Mouse (Mus musculus) liver, embryonic 13.5 days (tissue): ENCODE data around the gene Fshr. TPM values are rescaled to one million over a fixed set of nuclear protein-coding genes. Genes with fewer than 3 reads are reported as not detected.

Experiments used
- ATAC-seq: fragments of 200-750 bp; cut with Nextera tagmentation; 2 replicates; pipeline ENCODE4 v1.8.0; 2017; ENCODE audit warnings: low read depth, mild to moderate bottlenecking, moderate number of reproducible peaks, moderate library complexity
- DNase-seq: peaks from one replicate; pipeline ENCODE4 v3.0.0; 2022
- H3K27ac ChIP-seq: fragments of 300-500 bp; sonication (generic); 2 replicates; pipeline ENCODE4 v1.5.1; 2015; ENCODE audit warnings: moderate library complexity, mild to moderate bottlenecking, inconsistent platforms
- H3K27me3 ChIP-seq: fragments of 300-500 bp; sonication (generic); 2 replicates; pipeline ENCODE4 v1.6.1; 2015; ENCODE audit warnings: mild to moderate bottlenecking, inconsistent platforms
- H3K36me3 ChIP-seq: fragments of 300-500 bp; sonication (generic); 2 replicates; pipeline ENCODE4 v1.6.1; 2015; ENCODE audit warnings: mild to moderate bottlenecking, inconsistent platforms
- H3K4me1 ChIP-seq: fragments of 300-500 bp; sonication (generic); replicated peaks from 2 replicates; pipeline ENCODE4 v1.6.1; 2015; ENCODE audit warnings: inconsistent platforms
- H3K4me2 ChIP-seq: fragments of 300-500 bp; sonication (generic); 2 replicates; pipeline ENCODE4 v1.6.1; 2015; ENCODE audit warnings: inconsistent platforms, mild to moderate bottlenecking, moderate library complexity
- H3K4me3 ChIP-seq: fragments of 300-500 bp; sonication (generic); replicated peaks from 2 replicates; pipeline ENCODE4 v1.5.1; 2015; ENCODE audit warnings: mild to moderate bottlenecking, inconsistent platforms
- H3K9ac ChIP-seq: fragments of 300-500 bp; sonication (generic); 2 replicates; pipeline ENCODE4 v1.6.1; 2015; ENCODE audit warnings: mild to moderate bottlenecking, inconsistent platforms
- H3K9me3 ChIP-seq: fragments of 300-500 bp; sonication (generic); replicated peaks from 2 replicates; pipeline ENCODE4 v1.6.1; 2016; ENCODE audit warnings: inconsistent platforms
- WGBS: fragments of 180-500 bp; shearing (Covaris S2); methylation state at CpG from one replicate; pipeline ENCODE4 v1.1.7; 2015; ENCODE audit not compliant: insufficient replicate concordance; 5-methylcytosine and 5-hydroxymethylcytosine counted together
- polyA plus RNA-seq: library from polyadenylated mRNA; unstranded; fragments of >200 nt; fragmentation: Nextera tagmentation; extraction: Ambion mirVana; gene quantifications from 2 replicates; pipeline ENCODE4 v1.2.1, GENCODE M21; 2015

Fshr gene
- polyA plus RNA-seq, 1 experiment from 2014 or later = not detected

GRCm38 (mm10) chr17:89032981-89033380 lies 167.5 kb downstream of the Fshr start:
- no peak overlapping the region for H3K4me3 ChIP-seq
- no peak for ATAC-seq
- 63% methylated on average over 2 of the region's 2 CpGs for WGBS
- no peaks in the 10 kb centered on the region; the same call in 1 of the 2 replicates for H3K9me3 ChIP-seq
- DNase-seq = no peak
- H3K27ac ChIP-seq = no peak overlapping the region
- H3K36me3 ChIP-seq = no peaks in the 10 kb centered on the region
- no peaks in the 10 kb centered on the region for H3K27me3 ChIP-seq
- H3K4me2 ChIP-seq = no peak overlapping the region
- no peak overlapping the region for H3K9ac ChIP-seq
- no peaks in the 10 kb centered on the region for H3K4me1 ChIP-seq

DNA sequence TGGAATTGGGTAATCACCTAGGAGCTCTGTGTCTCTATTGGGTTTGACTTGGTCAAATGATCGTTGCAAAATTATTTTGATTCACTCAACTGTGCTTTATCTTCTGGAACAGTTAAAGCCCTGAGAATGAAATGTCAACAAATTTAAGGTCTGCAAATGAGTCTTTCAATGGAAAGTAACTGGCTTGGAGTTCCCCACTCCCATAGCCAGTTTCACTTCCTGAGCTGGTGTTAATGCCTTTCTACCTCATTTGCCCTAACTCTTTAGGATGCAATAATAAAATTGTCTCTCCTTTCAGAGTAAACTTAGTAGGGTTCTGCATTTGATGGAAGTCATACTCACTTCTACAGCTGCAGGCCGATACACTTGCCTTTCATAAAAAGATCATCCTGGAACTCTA lies 181.0 kb downstream of the Fshr start:
- no peaks in the 10 kb centered on the region for H3K9me3 ChIP-seq
- H3K27ac ChIP-seq = no peak overlapping the region
- H3K9ac ChIP-seq = no peak overlapping the region
- no peaks in the 10 kb centered on the region for H3K4me1 ChIP-seq
- ATAC-seq (no peak), DNase-seq (no peak)
- H3K4me3 ChIP-seq = no peak overlapping the region
- 67% methylated on average over 2 of the region's 2 CpGs for WGBS
- H3K4me2 ChIP-seq = no peak overlapping the region
- H3K36me3 ChIP-seq = no peaks in the 10 kb centered on the region
- no peaks in the 10 kb centered on the region for H3K27me3 ChIP-seq

DNA sequence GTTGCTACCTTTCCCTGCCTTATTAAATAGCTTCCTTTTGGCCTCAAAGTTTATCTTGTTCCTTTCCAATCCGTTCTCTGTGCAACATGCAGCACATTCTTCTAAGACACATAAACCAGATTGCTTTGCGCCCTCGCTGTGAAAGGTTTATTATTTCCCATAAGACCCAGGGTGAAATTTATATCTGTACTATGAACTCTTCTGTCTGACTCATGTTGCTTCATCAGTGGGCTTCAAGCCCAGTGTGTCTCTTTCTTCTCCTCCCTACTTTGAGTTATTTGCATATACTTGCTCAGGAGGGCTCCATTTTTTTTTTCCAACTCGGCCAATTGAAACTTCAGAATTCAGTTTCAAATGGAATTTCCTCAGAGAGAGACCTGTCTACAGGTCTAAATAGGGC lies 183.5 kb downstream of the Fshr start:
- DNase-seq (no peak), ATAC-seq (no peak)
- H3K4me3 ChIP-seq = no peak overlapping the region
- no peaks in the 10 kb centered on the region for H3K36me3 ChIP-seq
- H3K4me1 ChIP-seq = no peaks in the 10 kb centered on the region
- no peaks in the 10 kb centered on the region for H3K9me3 ChIP-seq
- H3K9ac ChIP-seq = no peak overlapping the region
- H3K27me3 ChIP-seq = no peaks in the 10 kb centered on the region
- no peak overlapping the region for H3K27ac ChIP-seq
- WGBS = 64% methylated on average over 4 of the region's 4 CpGs
- H3K4me2 ChIP-seq = no peak overlapping the region

DNA sequence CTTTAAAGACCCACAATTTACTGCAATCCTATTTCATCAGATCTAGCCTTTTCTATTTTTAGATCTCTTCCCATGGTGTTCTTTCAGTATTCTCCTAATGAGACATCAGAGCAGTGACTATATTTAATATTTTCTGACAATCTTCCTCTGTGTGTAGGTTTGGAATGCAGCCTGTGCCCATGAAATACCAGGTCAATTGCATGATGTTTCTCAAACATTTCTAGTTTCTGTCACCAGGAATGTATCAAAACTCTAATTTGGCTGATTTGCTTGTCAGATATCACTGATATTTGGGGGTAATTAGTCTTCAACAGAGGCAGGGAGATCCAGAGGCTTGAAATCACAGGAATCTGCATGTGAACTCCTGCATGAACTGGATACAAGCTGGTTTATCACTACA lies 186.8 kb downstream of the Fshr start:
- Histone ChIP-seq H3K9me3 (no peaks in the 10 kb centered on the region), H3K27me3 (no peaks in the 10 kb centered on the region), H3K4me2 (no peak overlapping the region), H3K36me3 (no peaks in the 10 kb centered on the region), H3K4me1 (no peaks in the 10 kb centered on the region), H3K4me3 (no peak overlapping the region), H3K27ac (no peak overlapping the region), H3K9ac (no peak overlapping the region)
- DNase-seq (no peak), ATAC-seq (no peak)

DNA sequence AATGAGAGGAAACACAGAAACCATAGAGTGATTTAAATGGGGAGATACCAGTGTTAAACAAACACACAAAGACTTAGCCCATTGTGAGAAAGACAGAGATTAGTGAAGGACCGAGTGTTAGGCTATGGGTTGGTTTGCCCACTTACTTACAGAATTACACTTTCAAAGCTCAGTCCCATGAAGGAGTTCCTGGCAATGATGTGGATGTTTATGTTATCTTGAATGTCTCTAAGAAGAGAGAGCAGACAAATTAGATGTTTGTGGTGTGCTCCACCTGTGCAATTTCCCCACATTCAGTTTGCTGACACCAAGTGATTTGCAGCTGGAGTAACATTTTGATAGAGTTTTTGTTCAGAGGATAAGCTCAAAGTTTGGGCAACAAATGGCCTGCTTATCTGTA lies 191.4 kb downstream of the Fshr start:
- Histone ChIP-seq H3K4me1 (no peaks in the 10 kb centered on the region), H3K4me2 (no peak overlapping the region), H3K9ac (no peak overlapping the region), H3K4me3 (no peak overlapping the region), H3K9me3 (no peaks in the 10 kb centered on the region), H3K27me3 (no peaks in the 10 kb centered on the region), H3K36me3 (no peaks in the 10 kb centered on the region), H3K27ac (no peak overlapping the region)
- no peak for DNase-seq
- WGBS = 63% methylated on average over 1 of the region's 1 CpGs
- no peak for ATAC-seq

GRCm38 (mm10) chr17:89008680-89009079 lies 191.8 kb downstream of the Fshr start:
- ATAC-seq = no peak
- Histone ChIP-seq H3K9ac (no peak overlapping the region), H3K4me1 (no peaks in the 10 kb centered on the region), H3K4me3 (no peak overlapping the region), H3K4me2 (no peak overlapping the region), H3K27ac (no peak overlapping the region), H3K9me3 (no peaks in the 10 kb centered on the region), H3K36me3 (no peaks in the 10 kb centered on the region), H3K27me3 (no peaks in the 10 kb centered on the region)
- no peak for DNase-seq
- WGBS = 49% methylated on average over 7 of the region's 7 CpGs

DNA sequence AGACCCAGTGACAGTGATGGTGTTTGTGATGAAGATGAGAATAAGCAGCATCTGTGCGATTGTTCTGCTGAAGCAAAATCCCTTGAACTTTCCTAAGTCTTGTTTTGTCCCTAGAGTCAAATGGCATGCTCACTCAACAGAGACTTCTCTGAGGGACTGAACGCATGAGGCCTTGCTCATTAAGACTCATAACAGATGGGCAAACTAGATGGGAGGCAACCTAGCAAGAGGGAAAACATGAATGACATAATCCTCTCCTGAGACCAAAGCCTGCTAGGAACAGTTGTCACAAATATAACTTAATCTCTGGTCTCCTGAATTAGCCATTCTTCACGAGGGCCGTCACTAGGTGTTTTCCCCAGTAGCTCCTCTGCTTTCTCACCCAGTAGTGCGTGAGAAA lies 194.5 kb downstream of the Fshr start:
- DNase-seq (no peak), ATAC-seq (no peak)
- 67% methylated on average over 5 of the region's 5 CpGs for WGBS
- Histone ChIP-seq H3K4me2 (no peak overlapping the region), H3K4me1 (no peaks in the 10 kb centered on the region), H3K36me3 (no peaks in the 10 kb centered on the region), H3K4me3 (no peak overlapping the region), H3K27me3 (no peaks in the 10 kb centered on the region), H3K9ac (no peak overlapping the region), H3K9me3 (no peaks in the 10 kb centered on the region), H3K27ac (no peak overlapping the region)

- H3K27ac ChIP-seq = no peak overlapping the region
- no peaks in the 10 kb centered on the region for H3K4me1 ChIP-seq
- no peak overlapping the region for H3K4me2 ChIP-seq
- H3K9ac ChIP-seq = no peak overlapping the region
- no peak overlapping the region for H3K4me3 ChIP-seq
- DNase-seq (no peak), ATAC-seq (no peak)
- H3K9me3 ChIP-seq = no peaks in the 10 kb centered on the region
- H3K36me3 ChIP-seq = no peaks in the 10 kb centered on the region
- no peaks in the 10 kb centered on the region for H3K27me3 ChIP-seq
Measured at GRCm38 (mm10) chr17:88999907-89000306, 200.6 kb downstream of the Fshr start.

- H3K9me3 ChIP-seq = no peaks in the 10 kb centered on the region
- H3K4me3 ChIP-seq = no peak overlapping the region
- no peaks in the 10 kb centered on the region for H3K36me3 ChIP-seq
- H3K4me2 ChIP-seq = no peak overlapping the region
- no peak for DNase-seq
- no peaks in the 10 kb centered on the region for H3K27me3 ChIP-seq
- H3K4me1 ChIP-seq = no peaks in the 10 kb centered on the region
- H3K27ac ChIP-seq = no peak overlapping the region
- WGBS = 36% methylated on average over 1 of the region's 1 CpGs
- H3K9ac ChIP-seq = no peak overlapping the region
- no peak for ATAC-seq
Measured at GRCm38 (mm10) chr17:88998243-88998642, 202.2 kb downstream of the Fshr start.

- no peak overlapping the region for H3K4me3 ChIP-seq
- 69% methylated on average over 4 of the region's 4 CpGs for WGBS
- no peaks in the 10 kb centered on the region for H3K27me3 ChIP-seq
- H3K4me1 ChIP-seq = no peaks in the 10 kb centered on the region
- H3K4me2 ChIP-seq = no peak overlapping the region
- DNase-seq (no peak), ATAC-seq (no peak)
- no peak overlapping the region for H3K9ac ChIP-seq
- H3K36me3 ChIP-seq = no peaks in the 10 kb centered on the region
- H3K9me3 ChIP-seq = no peaks in the 10 kb centered on the region
- H3K27ac ChIP-seq = no peak overlapping the region
Measured at GRCm38 (mm10) chr17:88991238-88991637, 209.2 kb downstream of the Fshr start.

DNA sequence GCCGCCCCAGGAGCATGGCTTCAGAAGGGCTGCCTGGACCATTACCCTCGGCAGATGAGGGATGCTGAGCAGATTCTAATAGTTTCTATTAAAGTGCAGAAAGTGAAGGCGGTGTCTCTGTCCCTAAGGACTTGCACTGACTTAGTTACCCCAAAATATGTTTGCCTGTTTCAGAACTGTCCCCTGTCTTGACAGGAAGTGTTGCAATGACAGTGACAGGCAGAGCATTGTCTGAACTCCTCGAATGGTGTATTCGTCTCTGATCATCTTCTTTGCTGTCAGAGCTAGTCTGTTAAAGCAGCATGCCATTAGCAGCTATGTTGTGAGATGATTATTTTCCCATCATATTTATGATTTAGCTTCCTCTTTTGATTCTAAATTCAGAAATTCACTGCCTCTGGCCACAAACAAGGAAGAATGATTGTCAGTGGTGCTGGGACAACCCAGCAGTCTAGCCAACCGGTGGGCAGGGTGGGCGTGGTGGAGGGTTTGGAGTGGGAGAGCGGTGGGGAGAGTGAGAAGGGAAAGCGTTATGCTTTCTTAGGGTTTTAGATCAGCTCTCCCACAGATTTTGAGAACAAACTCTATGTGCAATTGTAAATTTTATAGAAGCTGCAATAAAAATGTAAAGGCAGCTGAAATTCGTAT lies 219.6 kb downstream of the Fshr start:
- Histone ChIP-seq H3K4me3 (no peak overlapping the region), H3K4me2 (no peak overlapping the region), H3K9me3 (no peaks in the 10 kb centered on the region), H3K27ac (no peak overlapping the region), H3K36me3 (no peaks in the 10 kb centered on the region), H3K9ac (no peak overlapping the region), H3K27me3 (no peaks in the 10 kb centered on the region), H3K4me1 (no peaks in the 10 kb centered on the region)
- ATAC-seq (no peak), DNase-seq (no peak)
- 51% methylated on average over 10 of the region's 10 CpGs for WGBS

- H3K9me3 ChIP-seq = no peaks in the 10 kb centered on the region
Measured at GRCm38 (mm10) chr17:88974538-88974937, 225.9 kb downstream of the Fshr start.

More at GRCm38 (mm10) chr17:88974538-88974937, 225.9 kb downstream of the Fshr start:
- 53% methylated on average over 3 of the region's 3 CpGs for WGBS
- Histone ChIP-seq H3K4me2 (no peak overlapping the region), H3K27me3 (no peaks in the 10 kb centered on the region), H3K36me3 (no peaks in the 10 kb centered on the region), H3K4me1 (no peaks in the 10 kb centered on the region), H3K9ac (no peak overlapping the region), H3K27ac (no peak overlapping the region), H3K4me3 (no peak overlapping the region)
- no peak for DNase-seq
- ATAC-seq = no peak
